Mouse (Mus musculus): Measurements from ENCODE around the gene Usp33.

Usp33 gene

GRCm38 (mm10) chr3:152400441-152400840 is 54.2 kb downstream of the Usp33 start:
- no peak for DNase-seq (ENCODE audit: low spot score in 2 of 2)

- DNase-seq (ENCODE audit: low spot score in 2 of 2) = no peak
Measured at GRCm38 (mm10) chr3:152400875-152401274, 54.6 kb downstream of the Usp33 start.

GRCm38 (mm10) chr3:152401964-152402670 is 55.8 kb downstream of the Usp33 start:
- no peak for DNase-seq (ENCODE audit: low spot score in 2 of 2)

GRCm38 (mm10) chr3:152402671-152403066 is 56.4 kb downstream of the Usp33 start:
- DNase-seq (ENCODE audit: low spot score in 2 of 2) = no peak

- DNase-seq (ENCODE audit: low spot score in 2 of 2) = no peak
Measured at GRCm38 (mm10) chr3:152403827-152404226, 57.5 kb downstream of the Usp33 start.

GRCm38 (mm10) chr3:152405420-152405819 is 59.1 kb downstream of the Usp33 start:
- DNase-seq (ENCODE audit: low spot score in 2 of 2) = no peak

- DNase-seq (ENCODE audit: low spot score in 2 of 2) = no peak
Measured at GRCm38 (mm10) chr3:152405978-152406640, 59.8 kb downstream of the Usp33 start.

GRCm38 (mm10) chr3:152410980-152411551 is 64.8 kb downstream of the Usp33 start:
- DNase-seq (ENCODE audit: low spot score in 2 of 2) = no peak

- DNase-seq (ENCODE audit: low spot score in 2 of 2) = no peak
Measured at GRCm38 (mm10) chr3:152412362-152412761, 66.1 kb downstream of the Usp33 start.

GRCm38 (mm10) chr3:152428925-152429324 is 82.6 kb downstream of the Usp33 start:
- no peak for DNase-seq (ENCODE audit: low spot score in 2 of 2)

GRCm38 (mm10) chr3:152432677-152433076 is 86.4 kb downstream of the Usp33 start:
- DNase-seq (ENCODE audit: low spot score in 2 of 2) = no peak

- no peak for DNase-seq (ENCODE audit: low spot score in 2 of 2)
Measured at GRCm38 (mm10) chr3:152435590-152435989, 89.3 kb downstream of the Usp33 start.

- no peak for DNase-seq (ENCODE audit: low spot score in 2 of 2)
Measured at GRCm38 (mm10) chr3:152438068-152438467, 91.8 kb downstream of the Usp33 start.

- DNase-seq (ENCODE audit: low spot score in 2 of 2) = no peak
Measured at GRCm38 (mm10) chr3:152442795-152443194, 96.5 kb downstream of the Usp33 start.
